Mouse (Mus musculus) C2C12 (cell line): Measurements from ENCODE around the gene Arl14.

ENCODE experiments used
- CTCF ChIP-seq: IDR thresholded peaks from one replicate; pipeline ENCODE4 v1.5.1; 2011; ENCODE audit not compliant: control insufficient read depth, insufficient read depth, insufficient read length
- MAX ChIP-seq: IDR thresholded peaks from one replicate; pipeline ENCODE4 v1.6.1; 2011; ENCODE audit warnings: mild to moderate bottlenecking, control low read depth

DNA sequence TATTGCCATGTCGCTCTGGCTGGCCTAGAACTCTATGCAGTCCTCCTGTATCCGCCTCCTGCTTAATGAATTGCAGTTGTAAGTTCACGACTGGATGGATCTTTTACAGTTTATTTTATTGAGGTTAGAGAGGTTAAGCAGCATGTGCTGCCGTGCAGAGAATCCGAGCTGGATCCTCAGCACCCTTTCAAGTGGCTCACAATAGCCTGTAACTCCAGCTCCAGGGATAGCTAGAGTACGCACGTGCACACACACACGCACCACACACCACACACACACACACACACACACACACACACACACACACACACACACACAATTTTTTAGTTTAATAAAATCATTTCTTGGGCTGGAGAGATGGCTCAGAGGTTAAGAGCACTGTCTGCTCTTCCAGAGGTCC, 27.0 kb upstream of the Arl14 start:
- no peak for TF ChIP-seq CTCF
- TF ChIP-seq MAX: no peak
